Mouse (Mus musculus): ENCODE results near the gene Dscam. TPM values are rescaled to one million over a fixed set of nuclear protein-coding genes. Genes with fewer than 3 reads are reported as not detected.

Gene Dscam
- total RNA-seq, 2 experiments from 2014 or later: 0.15 TPM; not detected in 1

GRCm38 (mm10) chr16:97110028-97110427 lies 60.5 kb downstream of the Dscam start:
- ATAC-seq (replicated peaks; ENCODE audit: poor library complexity): peak; percentile 83

DNA sequence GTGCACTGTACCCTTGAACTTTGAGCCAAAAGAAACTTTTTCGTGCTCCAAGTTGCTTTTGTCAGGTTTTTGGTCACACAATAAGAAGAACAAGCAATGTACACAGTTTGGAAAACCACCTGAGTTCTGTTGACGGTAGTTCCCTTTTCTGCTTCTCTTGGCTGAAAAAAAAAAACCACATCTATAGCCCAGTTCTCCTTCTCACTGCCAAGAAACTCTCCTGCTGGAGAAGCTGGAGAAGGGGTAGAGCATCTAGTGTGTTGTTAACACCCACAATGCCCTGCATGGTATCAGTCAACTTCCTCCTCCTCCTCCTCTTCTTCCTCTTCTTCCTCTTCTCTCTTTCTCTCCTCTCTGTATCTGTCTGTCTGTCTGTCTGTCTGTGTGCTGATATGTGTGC lies 65.3 kb downstream of the Dscam start:
- ATAC-seq (replicated peaks; ENCODE audit: poor library complexity): peak; percentile 63

GRCm38 (mm10) chr16:97103046-97103445 lies 67.5 kb downstream of the Dscam start:
- ATAC-seq (replicated peaks; ENCODE audit: poor library complexity): peak; percentile 47

DNA sequence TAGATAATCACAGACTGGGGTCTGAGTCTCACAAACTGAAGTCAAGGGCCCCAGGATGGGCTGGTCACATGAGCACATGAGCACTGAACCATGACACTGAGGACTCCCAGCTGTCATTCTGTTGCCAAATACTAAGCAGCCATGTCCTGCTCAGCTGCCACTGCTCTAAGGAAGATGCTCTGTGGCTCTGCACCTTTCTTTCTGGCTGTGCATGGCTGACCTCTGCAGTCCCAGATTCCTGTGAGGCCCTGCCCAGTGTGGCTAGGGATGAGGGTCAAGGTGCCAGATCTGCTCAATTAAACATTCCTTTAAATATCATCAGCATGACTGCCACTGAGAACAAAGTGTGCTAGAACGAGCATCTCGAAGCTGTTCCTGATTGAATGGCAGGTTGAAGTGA lies 70.5 kb downstream of the Dscam start:
- ATAC-seq (replicated peaks; ENCODE audit: poor library complexity): no peak

- ATAC-seq (replicated peaks; ENCODE audit: poor library complexity): no peak
Measured at GRCm38 (mm10) chr16:97098508-97098907, 72.0 kb downstream of the Dscam start.

- ATAC-seq (replicated peaks; ENCODE audit: poor library complexity): no peak
Measured at GRCm38 (mm10) chr16:97096709-97097108, 73.8 kb downstream of the Dscam start.

DNA sequence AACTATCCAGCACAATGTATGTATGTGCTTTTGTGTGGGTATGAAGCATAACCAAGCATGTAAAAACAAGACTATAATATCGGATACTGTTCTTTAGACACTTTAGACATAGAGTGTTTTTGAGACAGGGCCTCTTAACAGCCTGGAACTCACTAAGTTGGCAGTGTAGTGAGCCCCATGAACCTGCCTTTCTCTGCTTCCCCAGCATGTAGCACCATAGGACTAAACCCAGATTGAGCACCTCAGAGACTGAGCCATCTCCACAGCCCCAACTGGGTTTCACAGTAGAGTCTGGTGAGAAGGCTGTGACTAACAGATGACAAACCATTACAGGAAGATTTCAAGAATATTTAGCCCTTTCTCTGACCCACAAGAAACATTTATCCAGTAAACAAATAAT lies 75.1 kb downstream of the Dscam start:
- no peak for ATAC-seq (replicated peaks; ENCODE audit: poor library complexity)

- ATAC-seq (replicated peaks; ENCODE audit: poor library complexity): no peak
Measured at GRCm38 (mm10) chr16:97089339-97089738, 81.2 kb downstream of the Dscam start.

- no peak for ATAC-seq (replicated peaks; ENCODE audit: poor library complexity)
Measured at GRCm38 (mm10) chr16:97083694-97084093, 86.9 kb downstream of the Dscam start.

GRCm38 (mm10) chr16:97075920-97076572 lies 94.5 kb downstream of the Dscam start:
- no peak for ATAC-seq (replicated peaks; ENCODE audit: poor library complexity)

DNA sequence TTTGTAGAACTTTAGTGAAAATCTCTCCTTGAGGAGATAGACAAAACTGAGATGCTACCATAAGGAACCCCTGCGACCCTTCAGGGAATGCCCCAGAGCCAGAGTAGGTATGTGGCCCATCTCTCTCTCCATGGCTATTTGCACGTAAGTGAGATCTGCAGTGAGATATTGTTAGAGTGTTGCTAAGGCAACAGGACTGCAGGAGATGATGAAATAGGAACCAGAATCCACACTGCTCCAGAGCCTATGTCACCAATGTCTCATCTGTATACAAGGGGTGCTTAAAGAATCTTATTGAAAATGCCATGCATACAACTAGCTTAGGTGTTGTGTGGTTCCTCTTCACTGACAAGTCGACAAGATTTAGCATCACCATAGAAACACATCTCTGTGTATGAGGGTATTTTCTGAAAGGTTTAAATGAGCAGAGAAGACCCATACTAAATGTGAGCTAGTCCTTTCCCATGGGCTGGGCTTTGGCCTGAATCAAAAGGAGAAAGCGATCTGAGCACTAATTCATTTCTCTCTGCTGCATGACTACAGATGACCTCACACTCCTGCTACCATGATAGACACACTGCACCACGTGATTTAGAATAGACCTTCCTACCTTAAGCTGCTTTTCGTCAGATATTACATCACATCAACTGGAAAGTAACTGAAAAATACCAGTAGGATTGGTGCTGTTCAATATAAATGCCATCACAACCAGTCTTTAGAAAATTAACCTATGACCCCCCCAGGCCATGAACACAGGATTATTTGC lies 95.2 kb downstream of the Dscam start:
- 0 out of 2 replicates have a peak, but pooled peaks have one; percentile 14 for ATAC-seq (replicated peaks; ENCODE audit: poor library complexity)

GRCm38 (mm10) chr16:97073847-97074246 lies 96.7 kb downstream of the Dscam start:
- no peak for ATAC-seq (replicated peaks; ENCODE audit: poor library complexity)

- no peak for ATAC-seq (replicated peaks; ENCODE audit: poor library complexity)
Measured at GRCm38 (mm10) chr16:97072624-97073023, 97.9 kb downstream of the Dscam start.

DNA sequence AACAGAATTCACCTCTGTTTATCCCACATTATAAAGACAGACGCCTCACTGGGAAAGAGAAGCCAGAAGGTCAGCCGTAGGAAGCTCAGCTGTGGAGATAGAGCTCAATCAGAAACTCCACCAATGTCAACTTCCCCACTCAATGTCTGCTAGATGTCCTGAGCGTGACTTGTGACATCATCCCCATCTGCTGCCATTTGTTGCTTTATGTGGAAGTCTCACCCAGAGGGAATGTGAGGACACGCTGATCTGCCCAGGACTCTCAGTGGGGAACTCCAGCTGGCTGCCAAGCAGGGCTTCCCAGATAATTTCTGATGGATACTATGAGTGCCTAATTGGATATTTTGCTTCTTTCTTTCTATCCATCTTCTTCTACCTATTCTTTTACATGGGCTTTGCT lies 103.7 kb downstream of the Dscam start:
- ATAC-seq (replicated peaks; ENCODE audit: poor library complexity): no peak

DNA sequence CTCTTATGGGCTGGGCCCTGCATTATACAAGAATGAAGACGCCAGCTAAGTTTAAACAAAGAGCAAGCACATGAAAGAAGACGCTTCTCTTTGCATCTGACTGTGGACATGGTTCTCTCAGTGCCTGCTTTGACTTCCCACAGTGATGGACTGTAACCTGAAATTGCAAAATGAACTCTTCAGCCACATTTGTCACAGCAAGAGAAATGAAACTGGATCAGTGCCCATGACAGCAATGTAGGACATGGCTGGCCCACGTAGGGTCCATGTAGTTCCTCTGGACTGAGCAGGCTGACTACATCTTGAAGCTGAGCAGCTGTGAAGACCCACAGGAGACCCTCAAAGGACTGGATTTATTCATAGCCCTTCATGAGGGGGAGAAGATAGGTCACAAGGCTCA lies 108.3 kb downstream of the Dscam start:
- ATAC-seq (replicated peaks; ENCODE audit: poor library complexity): peak; percentile 71

GRCm38 (mm10) chr16:97061390-97061789 lies 109.2 kb downstream of the Dscam start:
- ATAC-seq (replicated peaks; ENCODE audit: poor library complexity): no peak

- no peak for ATAC-seq (replicated peaks; ENCODE audit: poor library complexity)
Measured at GRCm38 (mm10) chr16:97060736-97061135, 109.8 kb downstream of the Dscam start.

DNA sequence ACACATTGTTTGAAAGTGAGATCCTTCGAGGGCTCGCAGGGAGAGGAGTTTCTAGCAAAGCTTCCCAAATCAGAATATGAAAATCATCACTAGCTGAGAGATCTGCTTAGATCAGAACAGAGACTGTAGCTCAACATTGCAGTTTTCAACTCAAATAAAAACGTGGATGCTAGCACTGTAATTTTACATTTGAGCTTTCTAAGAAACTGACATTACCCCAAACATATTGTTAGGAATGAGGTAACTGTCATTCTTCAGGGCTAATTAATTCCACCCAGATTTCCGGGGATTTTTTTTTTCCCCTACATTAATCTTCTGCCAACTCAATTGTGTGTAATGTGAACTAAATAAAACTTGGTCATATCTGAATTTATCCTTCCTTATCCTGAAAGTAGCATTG lies 110.3 kb downstream of the Dscam start:
- ATAC-seq (replicated peaks; ENCODE audit: poor library complexity): no peak

- no peak for ATAC-seq (replicated peaks; ENCODE audit: poor library complexity)
Measured at GRCm38 (mm10) chr16:97035271-97035670, 135.3 kb downstream of the Dscam start.

DNA sequence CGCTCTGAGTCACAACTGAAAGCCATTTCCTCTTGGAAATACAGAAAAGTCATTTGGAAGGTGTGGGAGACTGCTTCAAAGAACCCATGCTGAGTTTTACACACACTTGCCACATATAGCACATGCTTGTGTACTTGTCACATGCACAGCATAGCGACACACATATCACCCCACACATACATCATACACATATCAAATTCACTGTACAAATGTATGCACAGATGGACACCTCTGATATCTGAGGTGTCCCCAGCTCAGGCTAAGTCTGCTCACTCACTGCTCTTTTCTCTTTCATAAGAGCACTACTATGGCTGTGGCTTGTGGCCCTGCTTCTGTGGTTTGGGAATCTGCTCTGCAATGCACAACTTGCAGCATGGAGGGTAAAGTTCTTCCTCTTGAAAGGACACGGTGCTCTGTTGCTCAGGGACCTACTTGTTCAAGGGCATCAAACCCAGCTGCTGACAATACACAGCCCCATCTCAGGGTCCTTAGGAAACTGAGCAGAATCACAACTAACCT lies 137.0 kb downstream of the Dscam start:
- peak; percentile 75 for ATAC-seq (replicated peaks; ENCODE audit: poor library complexity)

GRCm38 (mm10) chr16:97027701-97028100 lies 142.9 kb downstream of the Dscam start:
- ATAC-seq (replicated peaks; ENCODE audit: poor library complexity): no peak

GRCm38 (mm10) chr16:97026803-97027202 lies 143.7 kb downstream of the Dscam start:
- ATAC-seq (replicated peaks; ENCODE audit: poor library complexity): no peak

Measured in megakaryocyte progenitor cell, adult 5-6 weeks (primary cell).